Mouse (Mus musculus): ENCODE results near the gene Cfap99.

The Cfap99 gene

GRCm38 (mm10) chr5:34334081-34334480, 45.7 kb downstream of the Cfap99 start:
- no peak for DNase-seq (ENCODE audit: low spot score in 2 of 2)

GRCm38 (mm10) chr5:34335539-34336096, 47.2 kb downstream of the Cfap99 start:
- no peak for DNase-seq (ENCODE audit: low spot score in 2 of 2)

- peak; percentile 96 to 97 for DNase-seq (ENCODE audit: low spot score in 2 of 2)
Observed at GRCm38 (mm10) chr5:34336097-34336774, 47.8 kb downstream of the Cfap99 start, which contains the start of gene Rnf4. Gene Rnf4, plus strand, starts transcription at chr5:34336289.

- peak; percentile 22 to 33 for DNase-seq (ENCODE audit: low spot score in 2 of 2)
Observed at GRCm38 (mm10) chr5:34336775-34337450, 48.5 kb downstream of the Cfap99 start.

- no peak for DNase-seq (ENCODE audit: low spot score in 2 of 2)
Observed at GRCm38 (mm10) chr5:34340246-34340645, 51.8 kb downstream of the Cfap99 start.

GRCm38 (mm10) chr5:34352084-34352631, 63.8 kb downstream of the Cfap99 start:
- DNase-seq (ENCODE audit: low spot score in 2 of 2), result no peak

- DNase-seq (ENCODE audit: low spot score in 2 of 2), result no peak
Observed at GRCm38 (mm10) chr5:34360261-34360660, 71.9 kb downstream of the Cfap99 start.

GRCm38 (mm10) chr5:34363115-34363514, 74.7 kb downstream of the Cfap99 start:
- no peak for DNase-seq (ENCODE audit: low spot score in 2 of 2)

GRCm38 (mm10) chr5:34368551-34369290, 80.3 kb downstream of the Cfap99 start:
- no peak for DNase-seq (ENCODE audit: low spot score in 2 of 2)

- peak; percentile 96 to 97 for DNase-seq (ENCODE audit: low spot score in 2 of 2)
Observed at GRCm38 (mm10) chr5:34369341-34370021, 81.1 kb downstream of the Cfap99 start, which contains the start of gene Fam193a. Gene Fam193a, plus strand, starts transcription at chr5:34369933.

- DNase-seq (ENCODE audit: low spot score in 2 of 2), result peak; percentile 13
Observed at GRCm38 (mm10) chr5:34370022-34370823, 81.8 kb downstream of the Cfap99 start.

- DNase-seq (ENCODE audit: low spot score in 2 of 2), result no peak
Observed at GRCm38 (mm10) chr5:34370840-34371239, 82.4 kb downstream of the Cfap99 start.

GRCm38 (mm10) chr5:34372141-34372540, 83.7 kb downstream of the Cfap99 start:
- DNase-seq (ENCODE audit: low spot score in 2 of 2), result no peak

GRCm38 (mm10) chr5:34372541-34372940, 84.1 kb downstream of the Cfap99 start:
- DNase-seq (ENCODE audit: low spot score in 2 of 2), result no peak
